Mouse (Mus musculus): Measurements from ENCODE around the gene Klf4. TPM values are rescaled to one million over a fixed set of nuclear protein-coding genes. Genes with fewer than 3 reads are reported as not detected.

Klf4 gene
- polyA plus RNA-seq, 1 experiment from 2014 or later, result 2.2 TPM

GRCm38 (mm10) chr4:55513615-55514279 is 18.5 kb downstream of the Klf4 start:
- no peak overlapping the region for H3K9ac ChIP-seq (ENCODE audit: low read depth, low read length)
- no peak overlapping the region for H3K4me2 ChIP-seq (replicated peaks; ENCODE audit: low read depth, low read length)
- H3K27ac ChIP-seq (ENCODE audit: low read depth, low read length), result no peak overlapping the region
- WGBS, result 87% methylated on average over 7 of the region's 7 CpGs
- no peak for DNase-seq (ENCODE audit: low spot score)
- H3K27me3 ChIP-seq (ENCODE audit: control insufficient read depth, insufficient read depth, low read length), result no peaks in the 10 kb centered on the region
- no peak overlapping the region for H3K4me3 ChIP-seq (ENCODE audit: low read depth, low read length)
- H3K9me3 ChIP-seq (ENCODE audit: control insufficient read depth, low read length), result no peaks in the 10 kb centered on the region
- no peak for ATAC-seq (ENCODE audit: low FRiP score)
- H3K4me1 ChIP-seq (replicated peaks; ENCODE audit: control insufficient read depth, insufficient read depth, low read length), result no peaks in the 10 kb centered on the region
- H3K36me3 ChIP-seq (ENCODE audit: control insufficient read depth, insufficient read depth, low read length), result no peaks in the 10 kb centered on the region

- no peaks in the 10 kb centered on the region for H3K9me3 ChIP-seq (ENCODE audit: control insufficient read depth, low read length)
- no peak for DNase-seq (ENCODE audit: low spot score)
- H3K27ac ChIP-seq (ENCODE audit: low read depth, low read length), result no peak overlapping the region
- H3K27me3 ChIP-seq (ENCODE audit: control insufficient read depth, insufficient read depth, low read length), result no peaks in the 10 kb centered on the region
- no peak for ATAC-seq (ENCODE audit: low FRiP score)
- no peak overlapping the region for H3K9ac ChIP-seq (ENCODE audit: low read depth, low read length)
- H3K36me3 ChIP-seq (ENCODE audit: control insufficient read depth, insufficient read depth, low read length), result no peaks in the 10 kb centered on the region
- no peaks in the 10 kb centered on the region for H3K4me1 ChIP-seq (replicated peaks; ENCODE audit: control insufficient read depth, insufficient read depth, low read length)
- 88% methylated on average over 2 of the region's 2 CpGs for WGBS
- H3K4me3 ChIP-seq (ENCODE audit: low read depth, low read length), result no peak overlapping the region
- no peak overlapping the region for H3K4me2 ChIP-seq (replicated peaks; ENCODE audit: low read depth, low read length)
Measured at GRCm38 (mm10) chr4:55511389-55511788, 20.9 kb downstream of the Klf4 start.

GRCm38 (mm10) chr4:55508712-55509111 is 23.6 kb downstream of the Klf4 start:
- Histone ChIP-seq H3K36me3 (ENCODE audit: control insufficient read depth, insufficient read depth, low read length) (no peaks in the 10 kb centered on the region), H3K9me3 (ENCODE audit: control insufficient read depth, low read length) (no peaks in the 10 kb centered on the region), H3K4me2 (replicated peaks; ENCODE audit: low read depth, low read length) (no peak overlapping the region), H3K27me3 (ENCODE audit: control insufficient read depth, insufficient read depth, low read length) (no peaks in the 10 kb centered on the region), H3K27ac (ENCODE audit: low read depth, low read length) (no peak overlapping the region), H3K4me3 (ENCODE audit: low read depth, low read length) (no peak overlapping the region), H3K9ac (ENCODE audit: low read depth, low read length) (no peak overlapping the region), H3K4me1 (replicated peaks; ENCODE audit: control insufficient read depth, insufficient read depth, low read length) (no peaks in the 10 kb centered on the region)
- ATAC-seq (ENCODE audit: low FRiP score) (no peak), DNase-seq (ENCODE audit: low spot score) (no peak)
- 91% methylated on average over 7 of the region's 7 CpGs for WGBS

- 59% methylated on average over 1 of the region's 1 CpGs for whole genome bisulfite sequencing
- ATAC-seq (ENCODE audit: low FRiP score), result no peak
Measured at GRCm38 (mm10) chr4:55498621-55499020, 33.6 kb downstream of the Klf4 start.

GRCm38 (mm10) chr4:55496416-55496815 is 35.9 kb downstream of the Klf4 start:
- no peak for DNase-seq (ENCODE audit: low spot score)
- ATAC-seq (ENCODE audit: low FRiP score), result no peak
- 88% methylated on average over 7 of the region's 7 CpGs for WGBS
- no peak overlapping the region for H3K27ac ChIP-seq (ENCODE audit: low read depth, low read length)
- H3K36me3 ChIP-seq (ENCODE audit: control insufficient read depth, insufficient read depth, low read length), result no peaks in the 10 kb centered on the region
- no peaks in the 10 kb centered on the region for H3K9me3 ChIP-seq (ENCODE audit: control insufficient read depth, low read length)
- H3K27me3 ChIP-seq (ENCODE audit: control insufficient read depth, insufficient read depth, low read length), result no peaks in the 10 kb centered on the region
- no peak overlapping the region for H3K4me3 ChIP-seq (ENCODE audit: low read depth, low read length)
- no peak overlapping the region for H3K9ac ChIP-seq (ENCODE audit: low read depth, low read length)
- no peak overlapping the region for H3K4me2 ChIP-seq (replicated peaks; ENCODE audit: low read depth, low read length)
- H3K4me1 ChIP-seq (replicated peaks; ENCODE audit: control insufficient read depth, insufficient read depth, low read length), result no peaks in the 10 kb centered on the region

More at GRCm38 (mm10) chr4:55498621-55499020, 33.6 kb downstream of the Klf4 start:
- Histone ChIP-seq H3K4me1 (replicated peaks; ENCODE audit: control insufficient read depth, insufficient read depth, low read length) (no peaks in the 10 kb centered on the region), H3K27ac (ENCODE audit: low read depth, low read length) (no peak overlapping the region), H3K9me3 (ENCODE audit: control insufficient read depth, low read length) (no peaks in the 10 kb centered on the region), H3K27me3 (ENCODE audit: control insufficient read depth, insufficient read depth, low read length) (no peaks in the 10 kb centered on the region), H3K36me3 (ENCODE audit: control insufficient read depth, insufficient read depth, low read length) (no peaks in the 10 kb centered on the region), H3K9ac (ENCODE audit: low read depth, low read length) (no peak overlapping the region), H3K4me3 (ENCODE audit: low read depth, low read length) (no peak overlapping the region), H3K4me2 (replicated peaks; ENCODE audit: low read depth, low read length) (no peak overlapping the region)
- DNase-seq (ENCODE audit: low spot score), result no peak

GRCm38 (mm10) chr4:55493261-55493660 is 39.0 kb downstream of the Klf4 start:
- Histone ChIP-seq H3K36me3 (ENCODE audit: control insufficient read depth, insufficient read depth, low read length) (no peaks in the 10 kb centered on the region), H3K4me2 (replicated peaks; ENCODE audit: low read depth, low read length) (no peak overlapping the region), H3K27me3 (ENCODE audit: control insufficient read depth, insufficient read depth, low read length) (no peaks in the 10 kb centered on the region), H3K4me3 (ENCODE audit: low read depth, low read length) (no peak overlapping the region), H3K9me3 (ENCODE audit: control insufficient read depth, low read length) (no peaks in the 10 kb centered on the region), H3K4me1 (replicated peaks; ENCODE audit: control insufficient read depth, insufficient read depth, low read length) (no peaks in the 10 kb centered on the region), H3K9ac (ENCODE audit: low read depth, low read length) (no peak overlapping the region), H3K27ac (ENCODE audit: low read depth, low read length) (no peak overlapping the region)
- ATAC-seq (ENCODE audit: low FRiP score) (no peak), DNase-seq (ENCODE audit: low spot score) (no peak)
- 83% methylated on average over 3 of the region's 3 CpGs for whole genome bisulfite sequencing

GRCm38 (mm10) chr4:55489328-55489727 is 42.9 kb downstream of the Klf4 start:
- DNase-seq (ENCODE audit: low spot score) (no peak), ATAC-seq (ENCODE audit: low FRiP score) (no peak)
- Histone ChIP-seq H3K9ac (ENCODE audit: low read depth, low read length) (no peak overlapping the region), H3K27me3 (ENCODE audit: control insufficient read depth, insufficient read depth, low read length) (no peaks in the 10 kb centered on the region), H3K27ac (ENCODE audit: low read depth, low read length) (no peak overlapping the region), H3K9me3 (ENCODE audit: control insufficient read depth, low read length) (no peaks in the 10 kb centered on the region), H3K4me2 (replicated peaks; ENCODE audit: low read depth, low read length) (no peak overlapping the region), H3K4me3 (ENCODE audit: low read depth, low read length) (no peak overlapping the region), H3K36me3 (ENCODE audit: control insufficient read depth, insufficient read depth, low read length) (no peaks in the 10 kb centered on the region), H3K4me1 (replicated peaks; ENCODE audit: control insufficient read depth, insufficient read depth, low read length) (no peaks in the 10 kb centered on the region)
- WGBS, result 78% methylated on average over 3 of the region's 3 CpGs

GRCm38 (mm10) chr4:55488604-55489003 is 43.7 kb downstream of the Klf4 start:
- no peaks in the 10 kb centered on the region for H3K4me1 ChIP-seq (replicated peaks; ENCODE audit: control insufficient read depth, insufficient read depth, low read length)
- DNase-seq (ENCODE audit: low spot score) (no peak), ATAC-seq (ENCODE audit: low FRiP score) (no peak)
- no peak overlapping the region for H3K27ac ChIP-seq (ENCODE audit: low read depth, low read length)
- no peak overlapping the region for H3K9ac ChIP-seq (ENCODE audit: low read depth, low read length)
- no peak overlapping the region for H3K4me2 ChIP-seq (replicated peaks; ENCODE audit: low read depth, low read length)
- WGBS, result 81% methylated on average over 6 of the region's 6 CpGs
- H3K27me3 ChIP-seq (ENCODE audit: control insufficient read depth, insufficient read depth, low read length), result no peaks in the 10 kb centered on the region
- H3K9me3 ChIP-seq (ENCODE audit: control insufficient read depth, low read length), result no peaks in the 10 kb centered on the region
- no peaks in the 10 kb centered on the region for H3K36me3 ChIP-seq (ENCODE audit: control insufficient read depth, insufficient read depth, low read length)
- no peak overlapping the region for H3K4me3 ChIP-seq (ENCODE audit: low read depth, low read length)

- WGBS, result 16% methylated on average over 25 of the region's 25 CpGs
- H3K4me2 ChIP-seq (replicated peaks; ENCODE audit: low read depth, low read length), result peak overlapping the region; percentile 37
- H3K9me3 ChIP-seq (ENCODE audit: control insufficient read depth, low read length), result no peaks in the 10 kb centered on the region
- no peaks in the 10 kb centered on the region for H3K36me3 ChIP-seq (ENCODE audit: control insufficient read depth, insufficient read depth, low read length)
- H3K9ac ChIP-seq (ENCODE audit: low read depth, low read length), result no peak overlapping the region
- DNase-seq (ENCODE audit: low spot score) (peak; percentile 92), ATAC-seq (ENCODE audit: low FRiP score) (peak; percentile 77)
- no peaks in the 10 kb centered on the region for H3K4me1 ChIP-seq (replicated peaks; ENCODE audit: control insufficient read depth, insufficient read depth, low read length)
- peak overlapping the region; percentile 10 for H3K4me3 ChIP-seq (ENCODE audit: low read depth, low read length)
- H3K27ac ChIP-seq (ENCODE audit: low read depth, low read length), result no peak overlapping the region
- H3K27me3 ChIP-seq (ENCODE audit: control insufficient read depth, insufficient read depth, low read length), result no peaks in the 10 kb centered on the region
Measured at GRCm38 (mm10) chr4:55480322-55480767, 51.9 kb downstream of the Klf4 start.
